Mouse (Mus musculus): ENCODE data around the gene Snx25. TPM values are rescaled to one million over a fixed set of nuclear protein-coding genes. Genes with fewer than 3 reads are reported as not detected.
"Not testable (repeated sequence)": the region's sequence is repeated elsewhere in the genome, so short reads cannot be mapped to it uniquely, and the experiment has no call there.

The Snx25 gene
- polyA plus RNA-seq, 1 experiment from 2014 or later, result 6.0 TPM

DNA sequence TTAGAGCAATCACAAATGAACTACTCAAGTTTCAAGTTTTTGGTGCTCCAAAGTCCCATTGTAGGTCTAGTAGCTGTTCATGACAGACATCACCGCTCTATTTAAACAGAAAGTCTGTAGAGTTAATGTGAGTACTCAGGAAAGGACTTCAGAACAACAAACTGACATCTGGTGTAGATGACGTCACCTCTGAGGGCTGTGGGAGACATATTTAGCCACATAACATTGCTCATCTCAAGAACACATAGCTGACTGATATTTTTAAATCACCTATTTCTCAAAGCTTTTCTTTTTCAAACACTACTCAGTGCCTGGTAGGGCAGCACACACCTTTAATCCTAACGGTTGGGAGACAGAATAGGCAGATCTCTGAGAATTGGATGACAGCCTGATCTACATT lies 34.8 kb downstream of the Snx25 start:
- no peak for ATAC-seq (ENCODE audit: insufficient read depth, low FRiP score)
- Histone ChIP-seq H3K4me1 (ENCODE audit: control insufficient read depth, insufficient read depth, low read length) (no peaks in the 10 kb centered on the region), H3K27me3 (ENCODE audit: control insufficient read depth, insufficient read depth, low read length) (no peaks in the 10 kb centered on the region), H3K4me2 (ENCODE audit: low read depth, low read length) (no peak overlapping the region), H3K9ac (ENCODE audit: low read length) (no peak overlapping the region), H3K9me3 (replicated peaks; ENCODE audit: control insufficient read depth, low read length) (no peaks in the 10 kb centered on the region), H3K36me3 (ENCODE audit: control insufficient read depth, insufficient read depth, low read length) (peaks cover 4% of the 10 kb centered on the region; the same call in 1 of the 2 replicates), H3K4me3 (replicated peaks; ENCODE audit: low read length) (no peak overlapping the region), H3K27ac (ENCODE audit: low read length) (no peak overlapping the region)
- WGBS, result 75% methylated on average over 3 of the region's 3 CpGs

DNA sequence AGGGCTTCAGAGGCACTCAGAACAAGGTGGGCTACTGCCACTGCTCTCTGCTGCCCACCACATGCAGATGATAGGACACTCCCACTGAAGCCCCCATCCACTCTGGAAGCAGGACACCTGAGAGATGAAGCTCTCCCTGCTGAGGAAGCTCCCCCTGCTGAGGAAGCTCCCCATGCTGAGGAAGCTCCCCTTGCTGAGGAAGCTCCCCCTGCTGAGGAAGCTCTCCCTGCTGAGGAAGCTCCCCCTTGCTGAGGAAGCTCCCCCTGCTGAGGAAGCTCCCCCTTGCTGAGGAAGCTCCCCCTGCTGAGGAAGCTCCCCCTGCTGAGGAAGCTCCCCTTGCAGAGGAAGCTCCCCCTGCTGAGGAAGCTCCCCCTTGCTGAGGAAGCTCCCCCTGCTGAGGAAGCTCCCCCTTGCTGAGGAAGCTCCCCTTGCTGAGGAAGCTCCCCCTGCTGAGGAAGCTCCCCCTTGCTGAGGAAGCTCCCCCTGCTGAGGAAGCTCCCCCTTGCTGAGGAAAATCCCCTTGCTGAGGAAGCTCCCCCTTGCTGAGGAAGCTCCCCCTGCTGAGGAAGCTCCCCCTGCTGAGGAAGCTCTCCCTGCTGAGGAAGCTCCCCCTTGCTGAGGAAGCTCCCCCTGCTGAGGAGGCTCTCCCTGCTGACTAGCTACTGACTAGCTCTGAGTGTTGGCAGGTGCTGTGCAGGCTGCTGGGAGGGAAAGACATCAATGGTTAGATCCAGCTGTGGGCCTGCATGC lies 38.4 kb downstream of the Snx25 start:
- ATAC-seq (ENCODE audit: insufficient read depth, low FRiP score); H3K4me1 ChIP-seq (ENCODE audit: control insufficient read depth, insufficient read depth, low read length); H3K27me3 ChIP-seq (ENCODE audit: control insufficient read depth, insufficient read depth, low read length); H3K9ac ChIP-seq (ENCODE audit: low read length); H3K4me3 ChIP-seq (replicated peaks; ENCODE audit: low read length); H3K4me2 ChIP-seq (ENCODE audit: low read depth, low read length); H3K27ac ChIP-seq (ENCODE audit: low read length); H3K36me3 ChIP-seq (ENCODE audit: control insufficient read depth, insufficient read depth, low read length); H3K9me3 ChIP-seq (replicated peaks; ENCODE audit: control insufficient read depth, low read length): not testable (repeated sequence)

- Histone ChIP-seq H3K27me3 (ENCODE audit: control insufficient read depth, insufficient read depth, low read length) (no peaks in the 10 kb centered on the region), H3K4me1 (ENCODE audit: control insufficient read depth, insufficient read depth, low read length) (no peaks in the 10 kb centered on the region), H3K4me3 (replicated peaks; ENCODE audit: low read length) (no peak overlapping the region), H3K9ac (ENCODE audit: low read length) (no peak overlapping the region), H3K36me3 (ENCODE audit: control insufficient read depth, insufficient read depth, low read length) (no peaks in the 10 kb centered on the region; the same call in 1 of the 2 replicates), H3K4me2 (ENCODE audit: low read depth, low read length) (no peak overlapping the region), H3K27ac (ENCODE audit: low read length) (no peak overlapping the region), H3K9me3 (replicated peaks; ENCODE audit: control insufficient read depth, low read length) (no peaks in the 10 kb centered on the region)
- no peak for ATAC-seq (ENCODE audit: insufficient read depth, low FRiP score)
These were observed 44.3 kb downstream of the Snx25 start for GRCm38 (mm10) chr8:46107690-46108089.

GRCm38 (mm10) chr8:46103434-46103833 lies 48.5 kb downstream of the Snx25 start:
- Histone ChIP-seq H3K9me3 (replicated peaks; ENCODE audit: control insufficient read depth, low read length) (peaks cover 6% of the 10 kb centered on the region; the same call in 1 of the 2 replicates), H3K27me3 (ENCODE audit: control insufficient read depth, insufficient read depth, low read length) (no peaks in the 10 kb centered on the region), H3K4me2 (ENCODE audit: low read depth, low read length) (no peak overlapping the region), H3K9ac (ENCODE audit: low read length) (no peak overlapping the region), H3K36me3 (ENCODE audit: control insufficient read depth, insufficient read depth, low read length) (peaks cover 8% of the 10 kb centered on the region), H3K4me3 (replicated peaks; ENCODE audit: low read length) (no peak overlapping the region), H3K4me1 (ENCODE audit: control insufficient read depth, insufficient read depth, low read length) (no peaks in the 10 kb centered on the region), H3K27ac (ENCODE audit: low read length) (no peak overlapping the region)
- whole genome bisulfite sequencing, result 93% methylated on average over 11 of the region's 11 CpGs
- no peak for ATAC-seq (ENCODE audit: insufficient read depth, low FRiP score)

DNA sequence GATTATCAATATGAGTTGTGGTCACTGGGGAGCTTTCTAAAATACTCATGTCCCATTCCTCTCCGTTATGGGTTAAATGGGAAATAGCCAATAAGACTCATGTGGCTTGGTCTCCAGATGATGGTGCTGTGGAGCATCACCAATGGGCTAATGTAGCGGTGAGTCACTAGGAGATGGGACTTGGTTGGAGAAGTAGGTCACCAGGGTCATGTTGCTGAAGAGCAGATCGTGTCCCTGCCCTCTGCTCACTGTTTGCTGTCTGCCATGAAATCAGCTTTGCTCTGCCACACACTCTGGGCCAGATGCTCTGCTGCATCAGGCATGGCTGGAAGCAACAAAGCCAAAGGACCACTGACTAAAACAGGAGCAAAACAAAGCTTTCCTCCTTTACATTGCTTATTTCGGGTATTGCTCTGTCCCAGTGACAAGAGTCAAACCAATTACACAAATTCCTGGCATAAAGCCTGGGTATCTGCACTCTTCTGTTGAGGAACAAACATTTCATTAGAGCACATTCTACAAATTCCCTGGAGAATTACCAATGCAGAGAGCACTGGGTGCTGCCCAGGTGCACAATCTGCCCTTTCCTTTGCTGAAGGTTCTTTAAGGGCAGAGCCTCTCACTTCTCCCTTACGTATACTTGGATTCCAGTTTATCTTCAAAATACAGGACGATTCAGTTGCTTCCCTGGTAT lies 59.1 kb downstream of the Snx25 start:
- Histone ChIP-seq H3K36me3 (ENCODE audit: control insufficient read depth, insufficient read depth, low read length) (no peaks in the 10 kb centered on the region), H3K4me3 (replicated peaks; ENCODE audit: low read length) (no peak overlapping the region), H3K9ac (ENCODE audit: low read length) (no peak overlapping the region), H3K27me3 (ENCODE audit: control insufficient read depth, insufficient read depth, low read length) (no peaks in the 10 kb centered on the region), H3K27ac (ENCODE audit: low read length) (no peak overlapping the region), H3K9me3 (replicated peaks; ENCODE audit: control insufficient read depth, low read length) (no peaks in the 10 kb centered on the region), H3K4me2 (ENCODE audit: low read depth, low read length) (no peak overlapping the region), H3K4me1 (ENCODE audit: control insufficient read depth, insufficient read depth, low read length) (no peaks in the 10 kb centered on the region)
- 74% methylated on average over 6 of the region's 6 CpGs for WGBS
- ATAC-seq (ENCODE audit: insufficient read depth, low FRiP score), result no peak

DNA sequence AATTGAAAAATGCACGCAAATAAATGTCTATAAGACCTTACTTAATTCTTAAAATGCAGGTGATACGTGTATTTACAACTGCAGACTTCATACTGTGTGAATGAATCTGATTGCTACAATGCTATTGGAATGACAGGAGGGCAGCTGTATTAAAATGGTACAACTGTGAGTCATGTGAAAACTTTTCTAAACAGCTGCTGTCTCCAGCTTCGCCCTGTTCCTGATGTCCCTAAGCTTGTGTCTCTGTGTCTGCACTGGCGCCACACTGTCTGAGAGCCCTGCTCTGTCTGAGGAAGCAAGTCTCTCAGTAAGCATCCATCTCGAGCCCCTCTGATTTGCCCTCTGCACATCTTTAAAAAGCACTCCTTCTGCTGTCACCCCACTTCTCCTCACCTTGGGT lies 68.8 kb downstream of the Snx25 start:
- H3K4me2 ChIP-seq (ENCODE audit: low read depth, low read length), result no peak overlapping the region
- H3K9ac ChIP-seq (ENCODE audit: low read length), result no peak overlapping the region
- WGBS, result 81% methylated on average over 5 of the region's 5 CpGs
- H3K4me3 ChIP-seq (replicated peaks; ENCODE audit: low read length), result no peak overlapping the region
- H3K4me1 ChIP-seq (ENCODE audit: control insufficient read depth, insufficient read depth, low read length), result no peaks in the 10 kb centered on the region
- H3K27me3 ChIP-seq (ENCODE audit: control insufficient read depth, insufficient read depth, low read length), result no peaks in the 10 kb centered on the region
- H3K9me3 ChIP-seq (replicated peaks; ENCODE audit: control insufficient read depth, low read length), result no peaks in the 10 kb centered on the region
- no peaks in the 10 kb centered on the region for H3K36me3 ChIP-seq (ENCODE audit: control insufficient read depth, insufficient read depth, low read length)
- no peak overlapping the region for H3K27ac ChIP-seq (ENCODE audit: low read length)
- no peak for ATAC-seq (ENCODE audit: insufficient read depth, low FRiP score)

GRCm38 (mm10) chr8:46081030-46081429 lies 70.9 kb downstream of the Snx25 start:
- no peak overlapping the region for H3K9ac ChIP-seq (ENCODE audit: low read length)
- no peak overlapping the region for H3K27ac ChIP-seq (ENCODE audit: low read length)
- H3K36me3 ChIP-seq (ENCODE audit: control insufficient read depth, insufficient read depth, low read length), result no peaks in the 10 kb centered on the region
- ATAC-seq (ENCODE audit: insufficient read depth, low FRiP score), result no peak
- no peaks in the 10 kb centered on the region for H3K9me3 ChIP-seq (replicated peaks; ENCODE audit: control insufficient read depth, low read length)
- no peaks in the 10 kb centered on the region for H3K4me1 ChIP-seq (ENCODE audit: control insufficient read depth, insufficient read depth, low read length)
- no peak overlapping the region for H3K4me2 ChIP-seq (ENCODE audit: low read depth, low read length)
- 78% methylated on average over 2 of the region's 2 CpGs for WGBS
- no peaks in the 10 kb centered on the region for H3K27me3 ChIP-seq (ENCODE audit: control insufficient read depth, insufficient read depth, low read length)
- no peak overlapping the region for H3K4me3 ChIP-seq (replicated peaks; ENCODE audit: low read length)

DNA sequence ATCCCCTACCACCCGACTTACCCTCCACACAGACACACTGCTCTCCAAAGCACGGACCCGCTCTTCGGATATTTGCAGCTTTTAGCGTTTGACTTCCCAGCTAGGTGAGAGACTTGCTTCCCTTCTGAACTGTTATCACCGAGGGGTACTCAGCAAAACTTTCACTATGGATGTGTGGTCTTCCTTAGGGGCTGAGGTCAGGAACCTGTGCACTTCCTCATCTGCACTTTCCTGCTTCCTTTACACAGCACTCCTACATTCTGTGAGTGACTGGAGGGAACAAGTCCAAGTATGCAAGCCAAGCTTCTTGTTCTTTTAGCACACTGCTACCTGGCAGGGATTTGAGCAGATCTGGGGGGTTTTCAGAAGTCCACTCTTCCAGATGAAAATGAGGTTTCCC lies 73.1 kb downstream of the Snx25 start:
- Histone ChIP-seq H3K4me1 (ENCODE audit: control insufficient read depth, insufficient read depth, low read length) (no peaks in the 10 kb centered on the region), H3K9me3 (replicated peaks; ENCODE audit: control insufficient read depth, low read length) (no peaks in the 10 kb centered on the region), H3K36me3 (ENCODE audit: control insufficient read depth, insufficient read depth, low read length) (no peaks in the 10 kb centered on the region), H3K4me2 (ENCODE audit: low read depth, low read length) (no peak overlapping the region), H3K27ac (ENCODE audit: low read length) (no peak overlapping the region), H3K4me3 (replicated peaks; ENCODE audit: low read length) (no peak overlapping the region), H3K9ac (ENCODE audit: low read length) (no peak overlapping the region), H3K27me3 (ENCODE audit: control insufficient read depth, insufficient read depth, low read length) (no peaks in the 10 kb centered on the region)
- WGBS, result 75% methylated on average over 6 of the region's 6 CpGs
- no peak for ATAC-seq (ENCODE audit: insufficient read depth, low FRiP score)

- ATAC-seq (ENCODE audit: insufficient read depth, low FRiP score), result no peak
- Histone ChIP-seq H3K4me2 (ENCODE audit: low read depth, low read length) (no peak overlapping the region), H3K27ac (ENCODE audit: low read length) (no peak overlapping the region), H3K4me3 (replicated peaks; ENCODE audit: low read length) (no peak overlapping the region), H3K36me3 (ENCODE audit: control insufficient read depth, insufficient read depth, low read length) (no peaks in the 10 kb centered on the region), H3K9ac (ENCODE audit: low read length) (no peak overlapping the region), H3K4me1 (ENCODE audit: control insufficient read depth, insufficient read depth, low read length) (no peaks in the 10 kb centered on the region), H3K27me3 (ENCODE audit: control insufficient read depth, insufficient read depth, low read length) (no peaks in the 10 kb centered on the region), H3K9me3 (replicated peaks; ENCODE audit: control insufficient read depth, low read length) (no peaks in the 10 kb centered on the region)
- WGBS, result 92% methylated on average over 5 of the region's 5 CpGs
These were observed 76.7 kb downstream of the Snx25 start for GRCm38 (mm10) chr8:46075223-46075622.
